Mouse (Mus musculus) cortical plate, adult 2 months (tissue): ENCODE measurements around the gene Gm17606. TPM values are rescaled to one million over a fixed set of nuclear protein-coding genes. Genes with fewer than 3 reads are reported as not detected.
A peak's percentile ranks its signal among the peaks of the same experiment; 100 is the strongest.

ENCODE experiments used
- H3K27ac ChIP-seq: fragments of 200-500 bp; 2 replicates; pipeline ENCODE4 v1.5.1; 2012; ENCODE audit warnings: low read length, control low read depth, inconsistent platforms; ENCODE audit not compliant: insufficient read depth
- H3K4me1 ChIP-seq: fragments of 200-500 bp; 2 replicates; pipeline ENCODE4 v1.6.1; 2011; ENCODE audit warnings: low read length; ENCODE audit not compliant: control insufficient read depth, insufficient read depth
- H3K4me3 ChIP-seq: fragments of 200-500 bp; 2 replicates; pipeline ENCODE4 v1.5.1; 2011; ENCODE audit warnings: mild to moderate bottlenecking, low read length, control low read depth; ENCODE audit not compliant: insufficient read depth
- CTCF ChIP-seq: fragments of 200-500 bp; IDR thresholded peaks from 2 replicates; pipeline ENCODE4 v1.5.1; 2011; ENCODE audit warnings: mild to moderate bottlenecking, control low read depth, low read length; ENCODE audit not compliant: insufficient read depth; ENCODE audit errors: extremely low read depth
- POLR2A ChIP-seq: fragments of 200-500 bp; IDR thresholded peaks from 2 replicates; pipeline ENCODE4 v1.6.1; 2011; ENCODE audit warnings: mild to moderate bottlenecking, low read length, control low read depth; ENCODE audit not compliant: insufficient read depth; ENCODE audit errors: extremely low read depth
- polyA plus RNA-seq: library from polyadenylated mRNA; depleted of rRNA; stranded (reverse); fragments of >200 nt; gene quantifications from 2 replicates; pipeline ENCODE4 v1.2.3, GENCODE M21; 2012

The Gm17606 gene
- polyA plus RNA-seq, 1 experiment = not detected

DNA sequence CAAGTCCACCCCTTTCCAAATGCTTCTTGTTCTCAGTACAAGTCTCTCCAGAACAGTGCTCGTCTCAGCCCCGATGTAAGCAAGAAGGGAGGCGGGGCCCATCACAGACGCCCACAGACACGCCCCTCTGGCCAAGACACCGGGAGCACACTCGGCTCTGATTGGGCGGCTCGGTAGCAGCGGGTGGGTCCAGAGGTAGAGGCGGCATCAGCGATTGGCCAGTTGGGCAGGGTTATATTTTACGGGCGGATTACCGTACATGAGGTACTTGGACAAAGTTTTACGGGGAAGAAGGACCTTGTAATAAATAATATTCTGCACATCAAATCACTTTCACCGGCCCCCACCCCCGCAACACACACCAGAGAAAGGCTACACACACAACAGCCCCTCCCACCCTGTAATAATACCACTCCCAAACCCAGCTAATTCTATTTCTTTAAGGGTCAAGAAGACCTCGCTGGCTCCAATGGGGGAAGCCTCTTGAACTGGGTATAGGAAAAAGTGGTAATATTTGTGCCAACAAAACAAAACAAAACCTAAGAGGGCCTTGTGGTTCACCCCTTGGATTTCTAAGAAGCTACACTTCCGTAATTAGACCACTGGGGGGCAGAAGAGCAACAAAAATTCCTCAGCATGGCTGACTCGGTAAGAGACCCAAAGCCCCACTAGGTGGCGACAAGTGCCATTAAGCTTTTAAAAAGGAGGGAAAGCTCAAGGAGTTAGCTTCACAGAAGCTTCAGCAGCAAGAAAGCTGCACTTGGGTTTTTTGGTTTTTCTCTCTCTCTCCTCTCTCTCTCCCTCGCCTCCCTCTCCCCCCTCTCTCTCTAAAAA, 10.1 kb downstream of the Gm17606 start:
- Histone ChIP-seq H3K27ac (no peak overlapping the region), H3K4me1 (peaks cover 7% of the 10 kb centered on the region; the same call in 1 of the 2 replicates), H3K4me3 (no peak overlapping the region)
- TF ChIP-seq CTCF (peak; percentile 96), POLR2A (no peak)

DNA sequence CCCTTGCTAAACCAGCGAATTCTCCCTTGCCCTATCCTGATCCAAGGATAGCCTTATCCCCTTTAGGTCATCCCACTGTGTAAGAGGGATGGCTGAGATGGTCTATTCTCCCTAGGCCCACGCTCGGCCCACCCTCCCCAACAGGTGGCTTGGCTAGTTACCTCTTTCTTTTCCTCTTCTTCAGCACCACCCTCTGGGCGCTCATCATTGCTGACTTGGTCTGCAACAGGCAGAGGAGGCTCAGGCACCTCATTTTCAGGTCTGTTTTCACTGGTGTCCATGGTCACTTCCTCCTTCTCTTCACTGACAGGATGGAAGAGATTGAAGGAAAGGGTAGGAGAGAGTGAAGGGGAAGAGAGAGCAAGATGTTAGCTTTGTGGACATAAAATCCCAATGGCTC, 10.8 kb downstream of the Gm17606 start:
- Histone ChIP-seq H3K4me1 (peaks cover 7% of the 10 kb centered on the region; the same call in 1 of the 2 replicates), H3K27ac (no peak overlapping the region)
- TF ChIP-seq POLR2A (no peak), CTCF (no peak)

DNA sequence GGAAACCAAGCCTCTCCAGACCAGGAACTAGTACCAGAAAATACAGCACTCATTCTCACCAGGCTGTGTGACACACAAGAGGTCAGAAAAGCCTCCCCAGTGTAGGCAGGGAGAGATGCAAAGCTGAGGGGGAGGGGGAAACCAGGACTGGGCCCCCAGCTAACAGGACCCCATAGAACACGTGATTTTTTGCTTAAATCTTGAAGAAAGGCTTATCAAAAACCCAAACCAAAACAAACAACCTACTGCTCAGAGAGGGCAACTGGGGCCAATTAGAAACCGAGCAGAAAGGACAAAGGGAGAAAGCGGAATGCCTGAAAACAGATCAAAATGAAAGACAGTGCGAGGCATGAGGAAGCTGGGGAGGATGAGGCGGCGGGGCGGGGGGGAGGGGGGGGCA, 12.0 kb downstream of the Gm17606 start:
- TF ChIP-seq POLR2A (no peak), CTCF (no peak)
- H3K4me3 ChIP-seq = peak overlapping the region; percentile 70
- no peak overlapping the region for H3K27ac ChIP-seq
- H3K4me1 ChIP-seq = peaks cover 7% of the 10 kb centered on the region; the same call in 1 of the 2 replicates

More for the DNA sequence above, 10.8 kb downstream of the Gm17606 start:
- H3K4me3 ChIP-seq = no peak overlapping the region

DNA sequence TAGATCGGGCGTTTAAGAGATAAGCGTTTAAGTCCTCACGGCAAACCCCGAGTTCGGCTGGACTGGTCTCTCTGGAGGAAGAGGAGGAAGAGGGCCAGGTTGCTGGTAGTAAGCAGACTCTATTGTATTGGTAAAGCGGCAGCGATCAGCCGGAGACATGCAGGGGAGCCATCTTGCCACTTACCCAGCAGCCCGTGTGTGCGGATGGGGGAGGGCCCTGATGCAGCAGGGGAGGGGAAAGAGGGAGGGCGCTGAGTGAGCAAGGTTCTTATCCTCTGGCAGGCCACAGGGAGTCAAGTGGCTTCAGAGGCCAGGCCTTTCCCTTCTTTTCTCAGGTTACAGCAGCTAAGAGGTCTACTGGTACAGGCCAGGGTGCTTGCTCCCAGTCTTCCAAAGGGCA, 12.7 kb downstream of the Gm17606 start:
- peaks cover 7% of the 10 kb centered on the region; the same call in 1 of the 2 replicates for H3K4me1 ChIP-seq
- no peak overlapping the region for H3K27ac ChIP-seq
- peak; percentile 85; the same call in 1 of the 2 replicates for TF ChIP-seq POLR2A
- TF ChIP-seq CTCF = no peak
- H3K4me3 ChIP-seq = peak overlapping the region; percentile 70

DNA sequence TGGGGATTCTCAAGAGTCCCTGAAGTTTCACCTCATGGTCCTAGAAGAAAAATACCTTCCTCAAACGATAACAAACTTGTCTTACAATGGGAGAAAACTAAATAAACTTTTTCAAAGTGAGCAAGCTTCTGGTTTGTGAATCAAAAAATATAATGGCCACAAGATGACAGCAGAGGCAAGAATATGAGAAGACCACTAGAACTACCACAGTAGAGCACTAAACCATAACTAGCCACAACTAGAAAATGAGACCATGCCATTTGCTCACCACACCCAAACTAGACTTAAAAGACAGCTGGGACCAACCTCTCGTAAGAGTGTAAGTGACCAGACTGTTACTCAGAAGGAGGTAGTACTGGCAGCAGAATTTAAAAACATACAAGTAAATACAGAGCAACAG, 19.3 kb downstream of the Gm17606 start:
- Histone ChIP-seq H3K4me1 (no peaks in the 10 kb centered on the region), H3K4me3 (no peak overlapping the region), H3K27ac (no peak overlapping the region)
- no peak for TF ChIP-seq CTCF
- no peak for TF ChIP-seq POLR2A

DNA sequence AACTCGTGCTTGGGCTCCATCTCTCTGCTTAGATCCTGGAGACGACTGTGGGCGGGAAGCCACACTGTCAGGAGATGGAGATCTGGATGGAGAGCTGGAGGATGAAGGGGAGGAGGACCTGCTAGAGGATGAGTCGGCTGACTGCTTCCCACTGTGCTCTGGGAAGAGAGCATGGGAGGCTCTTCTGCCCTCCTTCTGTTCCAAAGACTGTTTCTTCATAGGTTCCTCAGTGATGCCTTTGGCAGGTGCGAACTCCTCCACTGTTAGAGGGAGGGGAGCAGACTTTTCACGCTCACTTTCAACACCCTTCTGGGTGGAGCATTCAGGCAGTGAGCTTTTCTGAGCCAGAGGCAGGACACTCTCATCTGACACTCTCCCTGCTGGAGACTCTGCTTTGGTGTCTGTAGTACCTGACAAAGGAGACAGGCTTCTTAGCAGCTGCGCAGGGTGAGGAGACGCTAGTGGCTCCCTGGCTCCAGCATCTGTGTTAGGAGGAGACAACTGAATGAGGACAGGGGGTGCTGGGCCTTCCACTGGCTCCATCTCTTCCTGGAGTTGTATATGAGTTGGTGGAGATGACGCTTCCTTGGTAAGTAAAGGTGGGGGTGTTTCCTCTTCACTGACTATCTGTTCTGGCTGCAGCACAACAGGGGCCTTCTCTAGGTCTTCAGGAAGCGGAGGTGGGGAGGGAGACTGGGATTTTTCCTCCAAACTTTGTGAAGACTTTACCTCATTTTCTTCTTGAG, 23.9 kb downstream of the Gm17606 start:
- no peak for TF ChIP-seq CTCF
- no peak for TF ChIP-seq POLR2A
- Histone ChIP-seq H3K4me1 (no peaks in the 10 kb centered on the region), H3K4me3 (no peak overlapping the region), H3K27ac (no peak overlapping the region)

DNA sequence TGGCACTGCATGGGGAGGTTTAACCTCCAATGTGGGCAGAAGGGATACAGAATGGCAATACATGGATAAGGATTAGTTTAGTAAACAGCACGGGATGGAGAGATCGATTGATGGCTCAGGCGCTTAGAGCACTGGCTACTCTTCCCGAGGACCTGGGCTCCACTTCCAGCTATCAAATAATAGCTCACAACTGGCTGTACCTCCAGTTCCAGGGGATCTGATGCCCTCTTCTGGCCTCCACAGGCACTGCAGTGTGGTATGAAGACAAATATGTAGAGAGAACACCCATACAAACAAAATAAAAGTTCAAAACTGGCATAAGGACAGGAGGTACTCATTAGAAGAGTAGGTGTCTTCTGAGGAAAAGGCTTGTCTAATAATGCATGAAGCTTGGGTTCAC, 28.6 kb downstream of the Gm17606 start:
- Histone ChIP-seq H3K4me3 (no peak overlapping the region), H3K4me1 (no peaks in the 10 kb centered on the region; the same call in 1 of the 2 replicates), H3K27ac (no peak overlapping the region)
- TF ChIP-seq CTCF (peak; percentile 45; the same call in 1 of the 2 replicates), POLR2A (no peak)

DNA sequence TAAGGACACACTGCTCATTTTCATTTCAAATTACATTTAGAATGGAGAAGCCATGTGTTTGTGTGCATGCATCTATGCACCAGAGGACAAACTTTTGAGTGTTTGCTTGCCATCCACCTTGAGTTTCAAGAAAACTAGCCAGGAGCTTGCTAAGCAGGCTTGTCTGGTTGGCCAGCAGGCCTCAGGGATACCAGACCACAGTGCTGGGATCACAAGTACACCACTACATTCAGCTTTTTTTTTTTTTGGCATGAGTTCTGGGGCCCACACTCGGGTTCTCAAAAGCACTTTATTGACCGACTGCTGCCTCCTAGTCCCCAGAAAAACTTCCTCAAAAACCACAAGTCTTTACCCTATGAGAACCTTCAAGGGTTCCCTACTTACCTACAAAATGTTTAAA, 33.6 kb downstream of the Gm17606 start:
- H3K4me1 ChIP-seq = peaks cover 2% of the 10 kb centered on the region
- no peak overlapping the region for H3K27ac ChIP-seq
- TF ChIP-seq CTCF (no peak), POLR2A (no peak)
- H3K4me3 ChIP-seq = no peak overlapping the region

DNA sequence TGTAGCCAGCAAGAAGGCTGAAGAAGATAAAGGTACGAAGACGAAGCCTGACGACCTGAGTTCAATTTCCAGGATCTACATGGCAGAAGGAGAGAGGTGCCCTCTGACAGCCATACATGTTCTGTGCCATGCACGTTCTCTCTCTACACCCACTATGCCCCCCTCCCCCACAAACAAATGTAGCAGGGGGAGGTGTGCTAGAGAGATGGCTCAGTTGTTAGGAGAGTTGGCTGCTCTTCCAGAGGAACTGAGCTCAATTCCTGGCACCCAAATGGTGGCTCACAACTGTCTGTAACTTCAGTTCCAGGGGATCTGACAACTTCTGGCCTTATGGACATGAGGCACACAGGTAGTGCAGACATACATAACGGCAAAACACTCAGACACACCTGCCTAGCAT, 35.5 kb downstream of the Gm17606 start:
- Histone ChIP-seq H3K4me3 (no peak overlapping the region), H3K4me1 (peaks cover 2% of the 10 kb centered on the region), H3K27ac (no peak overlapping the region)
- TF ChIP-seq CTCF = no peak
- TF ChIP-seq POLR2A = no peak

DNA sequence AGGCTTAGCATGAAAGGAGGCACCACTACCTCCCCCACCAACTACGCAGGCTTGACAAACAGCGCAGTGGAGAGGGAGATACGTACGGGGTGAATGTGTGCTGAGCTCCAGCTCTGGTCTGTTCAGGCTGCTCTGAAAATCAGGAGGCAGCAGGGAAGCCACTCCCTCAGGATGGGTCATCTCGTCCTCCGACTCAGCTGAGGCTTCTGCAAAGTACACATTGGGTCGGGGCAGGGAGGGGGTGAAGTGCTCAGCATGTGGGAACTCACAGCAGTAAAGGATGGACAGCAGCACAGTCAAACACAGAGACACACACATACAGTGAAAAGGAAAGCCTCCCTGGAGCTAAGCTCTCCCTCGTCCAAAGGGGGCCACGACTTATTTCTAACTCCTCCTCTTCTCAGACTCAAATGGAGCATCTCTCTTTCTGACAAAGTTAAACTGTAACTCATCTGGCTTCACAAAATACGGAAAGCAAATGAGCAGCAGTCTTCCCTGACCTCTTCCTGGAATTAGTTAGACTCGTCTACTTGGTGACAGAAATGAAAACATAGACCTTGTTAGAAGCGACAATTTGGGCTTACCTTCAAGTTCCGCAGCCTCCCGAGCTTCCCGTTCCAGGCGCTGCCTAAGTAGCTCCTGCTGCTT, 38.0 kb downstream of the Gm17606 start:
- TF ChIP-seq POLR2A (no peak), CTCF (no peak)
- Histone ChIP-seq H3K4me3 (no peak overlapping the region), H3K27ac (no peak overlapping the region), H3K4me1 (peaks cover 2% of the 10 kb centered on the region)
